Mouse (Mus musculus): ENCODE measurements around the gene Ankrd63.

- TF ChIP-seq POLR2A (IDR thresholded peaks at IDR 0.05; ENCODE audit: extremely low read depth, insufficient read depth, low read length) (no peak), CTCF (IDR thresholded peaks at IDR 0.05; ENCODE audit: extremely low read depth, insufficient read depth, low read length) (no peak)
These were observed 6.0 kb upstream of the Ankrd63 start for GRCm38 (mm10) chr2:118709655-118710221.
